Mouse (Mus musculus): ENCODE measurements around the gene Sart3. TPM values are rescaled to one million over a fixed set of nuclear protein-coding genes. Genes with fewer than 3 reads are reported as not detected.

Sart3 gene
- total RNA-seq, 1 experiment from 2014 or later: 34.4 TPM

GRCm38 (mm10) chr5:113694415-113694814 is 77.9 kb downstream of the Sart3 start:
- no peak for ATAC-seq (replicated peaks; ENCODE audit: insufficient number of reproducible peaks, low FRiP score, low TSS enrichment, poor library complexity, severe bottlenecking)

GRCm38 (mm10) chr5:113694000-113694399 is 78.3 kb downstream of the Sart3 start:
- ATAC-seq (replicated peaks; ENCODE audit: insufficient number of reproducible peaks, low FRiP score, low TSS enrichment, poor library complexity, severe bottlenecking): no peak

GRCm38 (mm10) chr5:113693196-113693755 is 79.0 kb downstream of the Sart3 start:
- ATAC-seq (replicated peaks; ENCODE audit: insufficient number of reproducible peaks, low FRiP score, low TSS enrichment, poor library complexity, severe bottlenecking): no peak

Other genes with a start within 250 kb of the Sart3 start
- 15.8 to 84.7 TPM (median 20.2 TPM) in 3 replicates for gene Cmklr1, start 122.1 kb downstream of the Sart3 start, total RNA-seq (2017)
- gene 1700069L16Rik, start 47.7 kb downstream of the Sart3 start, total RNA-seq (2017): not detected in 3 replicates
- 2.0 to 4.7 TPM (median 4.2 TPM) in 3 replicates for gene Ficd, start 36.7 kb downstream of the Sart3 start, total RNA-seq (2017)
- gene Iscu, start 238 bp upstream of the Sart3 start, total RNA-seq (2017): 110 to 223 TPM (median 180 TPM) in 3 replicates
- not detected in 3 replicates for gene Tmem119, start 28.0 kb upstream of the Sart3 start, total RNA-seq (2017)
- 212 to 415 TPM (median 221 TPM) in 3 replicates for gene Selplg, start 60.1 kb upstream of the Sart3 start, total RNA-seq (2017)
- gene Coro1c, start 136.2 kb upstream of the Sart3 start, total RNA-seq (2017): 129 to 177 TPM (median 136 TPM) in 3 replicates
- gene Ssh1, start 221.4 kb upstream of the Sart3 start, total RNA-seq (2017): 11.1 to 23.4 TPM (median 17.9 TPM) in 3 replicates
- not detected in 3 replicates for gene Dao, start 231.2 kb upstream of the Sart3 start, total RNA-seq (2017)

Data from monocyte, adult 5-6 weeks (primary cell).